Mouse (Mus musculus) c-Kit-positive CD71-negative TER-119-negative erythroid progenitor cells, embryonic 14.5 days (primary cell): ENCODE data around the gene Tank.

ENCODE experiments used
- DNase-seq: peaks from one replicate; pipeline ENCODE4 v3.0.0-alpha.2; 2013; ENCODE audit warnings: low read depth

Gene Tank

DNA sequence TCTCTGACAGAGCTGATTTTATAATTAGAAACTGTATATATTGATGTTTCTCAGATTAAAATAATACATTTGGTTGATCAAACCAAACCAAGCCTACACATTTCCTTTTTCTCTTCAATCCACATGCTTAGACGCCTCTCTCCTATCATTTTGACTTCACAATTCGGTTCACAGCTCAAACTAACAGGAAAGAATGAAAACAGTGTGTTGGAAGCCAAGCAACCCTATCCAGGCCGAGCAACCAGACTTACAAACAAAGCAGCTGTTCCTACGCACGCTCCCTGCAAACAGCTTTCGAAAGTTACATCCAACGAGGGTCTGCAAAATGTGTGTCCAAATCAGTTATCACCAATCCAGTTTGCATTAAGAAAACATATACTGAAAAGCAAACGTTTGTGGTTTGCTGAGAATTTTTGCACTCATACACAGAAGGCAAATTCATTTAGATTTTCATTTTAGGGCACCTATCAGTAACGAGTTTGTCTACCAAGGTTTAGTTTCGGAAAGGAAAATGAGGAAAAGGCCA is 2.2 kb downstream of the Tank start:
- DNase-seq = no peak

- DNase-seq = no peak
Observed at GRCm38 (mm10) chr2:61582578-61583315, 4.4 kb downstream of the Tank start.

GRCm38 (mm10) chr2:61585447-61585846 is 7.1 kb downstream of the Tank start:
- no peak for DNase-seq

GRCm38 (mm10) chr2:61586166-61586565 is 7.8 kb downstream of the Tank start:
- DNase-seq = no peak

DNA sequence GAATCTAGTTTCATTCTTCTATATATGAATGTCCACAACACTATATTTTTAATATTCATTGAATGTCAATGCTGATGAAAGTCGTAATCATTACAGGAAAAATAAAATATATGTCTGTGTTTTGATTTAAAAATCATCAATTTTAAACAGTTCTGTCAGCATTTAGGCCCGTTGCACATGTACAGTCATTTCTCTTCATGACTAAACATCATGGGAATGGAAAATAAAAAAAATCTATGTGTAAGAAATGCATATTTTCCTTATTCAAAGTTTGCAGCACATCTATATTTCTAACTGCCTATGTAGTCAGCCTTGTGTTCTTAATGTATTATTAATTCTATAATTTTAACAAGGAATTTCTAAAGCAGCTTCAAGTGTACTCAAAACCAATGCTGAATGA is 12.4 kb downstream of the Tank start:
- no peak for DNase-seq

GRCm38 (mm10) chr2:61592095-61592494 is 13.7 kb downstream of the Tank start:
- DNase-seq = no peak

DNA sequence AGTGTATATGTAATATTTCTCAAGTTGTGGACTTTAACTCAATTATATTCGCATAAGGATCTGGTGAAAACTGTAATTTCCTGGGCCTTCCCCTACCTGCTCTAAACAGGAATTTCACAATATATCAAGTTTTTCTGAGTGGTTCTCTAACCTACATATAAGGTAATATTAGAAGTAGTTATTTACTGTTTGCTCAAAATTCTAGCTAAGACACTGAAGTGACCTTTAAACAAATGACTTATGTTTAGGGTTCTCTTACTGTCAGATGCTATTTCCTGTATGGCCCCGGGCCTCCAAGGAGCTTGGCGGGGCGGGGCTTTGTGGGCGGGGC is 14.3 kb downstream of the Tank start:
- no peak for DNase-seq

DNA sequence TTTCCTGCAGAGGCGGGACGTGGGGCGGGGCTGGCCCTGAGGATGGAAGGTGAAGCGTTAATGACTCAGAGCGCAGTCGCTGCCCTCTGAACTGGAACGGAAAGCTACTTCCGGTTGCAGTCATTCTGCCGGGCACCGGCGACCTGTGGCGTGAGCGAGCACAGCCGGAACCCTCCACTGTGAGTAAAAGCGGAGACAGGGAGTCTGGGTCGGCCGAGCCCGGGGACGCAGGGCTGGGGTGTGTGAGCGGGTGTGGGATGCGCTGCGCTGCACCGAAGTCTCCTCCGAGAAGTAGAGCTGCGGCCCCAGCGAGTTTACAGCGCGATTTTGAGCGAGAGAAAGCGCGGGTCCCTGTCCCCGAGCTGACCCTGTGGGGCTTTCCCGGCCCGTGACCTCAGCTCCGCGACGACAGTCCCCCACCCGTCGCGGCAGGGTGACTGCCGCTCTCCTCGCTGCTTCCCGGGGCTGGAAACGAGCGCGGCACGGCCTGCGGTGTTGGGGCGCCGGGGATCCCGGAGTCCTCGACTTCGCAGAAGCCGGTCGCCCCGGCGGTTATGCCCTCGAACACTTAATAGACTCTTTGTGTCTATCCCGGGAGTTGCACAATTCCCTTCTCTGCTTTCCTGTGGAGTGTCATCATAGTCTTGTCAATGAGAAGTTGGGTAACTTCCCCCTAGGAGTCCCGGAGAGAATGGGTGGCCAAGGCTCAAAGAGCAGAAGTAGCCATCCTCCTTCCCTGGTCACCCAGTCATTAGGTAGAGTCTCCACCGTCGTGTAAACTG is 14.8 kb downstream of the Tank start:
- DNase-seq = peak; percentile 84

GRCm38 (mm10) chr2:61593871-61594304 is 15.5 kb downstream of the Tank start:
- DNase-seq = no peak

- no peak for DNase-seq
Observed at GRCm38 (mm10) chr2:61599730-61600129, 21.3 kb downstream of the Tank start.

GRCm38 (mm10) chr2:61603461-61603860 is 25.1 kb downstream of the Tank start:
- DNase-seq = no peak

- no peak for DNase-seq
Observed at GRCm38 (mm10) chr2:61606942-61607341, 28.6 kb downstream of the Tank start.

GRCm38 (mm10) chr2:61623996-61624395 is 45.6 kb downstream of the Tank start:
- no peak for DNase-seq

- no peak for DNase-seq
Observed at GRCm38 (mm10) chr2:61630864-61631555, 52.6 kb downstream of the Tank start.

- no peak for DNase-seq
Observed at GRCm38 (mm10) chr2:61635099-61635498, 56.7 kb downstream of the Tank start.

DNA sequence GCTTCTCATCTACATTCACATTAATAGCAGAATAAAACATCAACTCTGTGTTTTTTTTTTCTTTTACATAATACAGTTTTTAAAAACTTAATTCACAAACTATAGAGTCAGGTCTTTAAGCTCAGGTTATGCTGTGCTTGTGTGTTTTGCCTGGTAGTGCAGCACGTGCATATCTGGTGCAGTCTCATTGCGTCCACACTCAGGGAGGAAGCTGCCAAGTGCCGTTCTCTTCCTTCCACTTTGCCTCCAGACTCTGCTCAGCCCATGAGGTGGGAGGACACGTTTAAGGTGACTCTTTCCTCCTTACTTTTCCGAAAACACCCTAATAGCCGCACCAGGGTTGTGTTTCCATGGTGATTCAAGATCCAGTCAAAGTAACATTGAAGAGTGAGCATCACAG is 59.8 kb downstream of the Tank start:
- no peak for DNase-seq

DNA sequence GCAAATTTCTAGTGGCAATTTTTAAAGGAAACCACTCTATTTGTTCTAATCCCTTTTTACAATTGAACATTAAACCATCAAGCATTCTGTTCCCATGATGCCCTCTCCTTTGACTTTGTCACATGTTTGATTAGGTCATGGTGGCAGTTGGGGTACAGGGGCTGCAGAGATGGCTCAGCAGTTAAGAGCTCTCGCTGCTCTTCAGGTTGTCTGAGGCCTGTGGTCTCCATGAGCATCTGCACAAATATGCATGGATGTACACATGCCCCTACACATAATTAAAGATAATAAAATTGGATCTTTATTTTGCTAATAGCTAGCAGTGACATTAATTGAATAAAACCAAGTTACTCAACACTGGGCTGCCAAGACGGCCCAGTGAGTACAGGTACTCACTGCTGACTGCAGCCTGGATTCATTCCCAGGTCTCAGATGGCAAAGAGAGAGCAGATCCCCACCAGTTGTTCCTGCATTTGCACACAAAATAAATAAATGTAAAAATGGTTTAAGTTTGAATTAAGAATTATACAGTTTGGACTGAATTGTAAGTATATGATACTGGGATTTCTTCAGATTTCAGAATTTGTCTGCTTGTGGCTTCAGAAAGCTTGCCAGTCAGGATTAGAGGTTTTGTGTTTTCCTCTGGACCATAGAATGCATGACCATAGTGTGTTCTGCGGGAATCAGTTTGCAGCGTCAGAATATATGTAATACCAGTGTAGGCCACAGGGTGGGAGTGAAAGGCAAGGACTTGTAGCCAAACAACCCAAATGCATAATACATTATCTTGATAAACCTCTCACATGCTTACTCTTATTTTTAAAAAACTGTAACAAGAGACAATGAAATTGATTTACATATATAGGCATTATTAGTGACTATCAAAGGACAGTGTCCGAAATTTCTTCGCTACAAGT is 64.3 kb downstream of the Tank start:
- peak; percentile 22 for DNase-seq

DNA sequence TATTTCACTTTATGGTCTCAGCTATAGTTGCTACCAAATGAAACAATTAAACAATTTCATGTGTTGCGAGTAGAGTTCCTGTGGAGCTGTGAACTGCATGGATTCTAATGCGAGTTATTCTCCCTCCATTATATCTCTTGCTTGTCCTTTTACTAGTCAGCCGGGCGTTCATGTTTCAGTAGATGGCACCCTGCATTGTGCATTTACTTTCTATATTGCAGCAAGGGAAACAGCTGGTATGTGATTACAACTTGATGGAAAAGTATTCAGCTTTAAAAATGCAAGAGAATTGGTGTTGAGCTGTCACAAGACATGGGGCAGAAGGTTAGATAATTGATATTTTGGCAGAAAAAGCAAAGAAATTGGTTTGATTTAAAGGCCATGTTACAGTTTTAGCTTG is 72.8 kb downstream of the Tank start:
- DNase-seq = no peak

DNA sequence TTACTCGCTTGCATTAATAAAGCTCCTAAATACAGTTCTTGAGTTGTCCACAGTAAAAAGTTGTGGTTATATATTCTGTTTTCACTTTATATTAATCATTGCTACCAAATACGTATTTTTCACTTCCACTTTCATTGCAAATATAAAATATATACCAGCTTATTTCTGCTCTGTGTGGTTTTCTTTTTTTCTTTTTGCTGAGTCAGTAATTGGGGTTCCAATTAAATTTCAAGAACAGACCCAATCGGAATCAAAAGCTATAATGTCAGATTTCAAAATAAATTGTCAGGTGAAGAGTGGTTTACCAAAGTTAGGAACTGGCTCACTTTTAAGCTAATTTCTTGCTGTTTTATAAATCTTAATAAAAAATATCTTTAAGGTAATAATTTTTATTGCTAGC is 73.3 kb downstream of the Tank start:
- no peak for DNase-seq

- no peak for DNase-seq
Observed at GRCm38 (mm10) chr2:61655046-61655381, 76.6 kb downstream of the Tank start.

- DNase-seq = peak; percentile 13
Observed at GRCm38 (mm10) chr2:61655382-61656281, 77.2 kb downstream of the Tank start.
